Mouse (Mus musculus): ENCODE measurements around the gene Clic6. TPM values are rescaled to one million over a fixed set of nuclear protein-coding genes. Genes with fewer than 3 reads are reported as not detected.

Gene Clic6
- total RNA-seq (2015) (not detected in 2 replicates), total RNA-seq (2017) (0.04 TPM in 1 of 2 replicates, not detected in the other)

DNA sequence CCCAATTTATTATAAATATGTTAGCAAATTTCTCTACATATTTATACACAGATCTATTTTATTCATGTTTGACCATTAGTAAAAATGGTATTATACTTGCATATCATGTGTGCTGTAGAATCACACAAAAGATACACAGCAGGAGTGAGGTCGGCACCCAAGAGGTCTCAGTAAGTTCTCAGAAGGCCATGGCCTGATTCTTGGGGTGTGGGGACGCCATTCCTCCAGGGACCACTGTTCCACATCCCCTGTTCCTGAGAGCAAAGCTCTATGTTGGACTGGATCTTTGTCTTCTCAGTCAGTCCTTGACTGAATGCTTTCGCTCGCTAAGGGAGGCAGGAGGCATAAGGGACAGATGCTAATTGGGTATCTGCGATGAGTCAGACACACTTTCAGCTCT lies at the start of gene Clic6:
Gene Clic6, plus strand, starts transcription at position 301 of the 400 bp plus-strand sequence.
- ATAC-seq (replicated peaks; ENCODE audit: poor library complexity) = no peak

DNA sequence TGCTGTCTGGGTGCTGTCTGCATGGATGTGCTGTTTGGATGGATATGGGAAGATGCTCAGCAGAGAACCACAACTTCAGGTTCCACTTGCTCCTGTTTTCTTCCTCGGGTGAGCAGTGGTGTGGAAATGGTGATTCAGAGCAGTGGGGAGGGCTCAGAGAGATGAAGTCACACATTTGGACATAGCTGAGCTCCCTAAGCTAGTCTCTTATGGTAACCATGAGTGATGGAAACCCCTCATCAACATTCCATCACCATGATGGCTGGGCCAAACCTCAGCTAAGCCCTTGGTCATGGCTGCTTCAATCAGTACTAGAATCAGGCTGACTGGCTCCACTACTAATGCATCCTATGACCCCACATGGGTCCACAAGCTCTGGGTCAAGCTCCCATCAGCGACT lies 45.8 kb upstream of the Clic6 start:
- no peak for ATAC-seq (replicated peaks; ENCODE audit: poor library complexity)

DNA sequence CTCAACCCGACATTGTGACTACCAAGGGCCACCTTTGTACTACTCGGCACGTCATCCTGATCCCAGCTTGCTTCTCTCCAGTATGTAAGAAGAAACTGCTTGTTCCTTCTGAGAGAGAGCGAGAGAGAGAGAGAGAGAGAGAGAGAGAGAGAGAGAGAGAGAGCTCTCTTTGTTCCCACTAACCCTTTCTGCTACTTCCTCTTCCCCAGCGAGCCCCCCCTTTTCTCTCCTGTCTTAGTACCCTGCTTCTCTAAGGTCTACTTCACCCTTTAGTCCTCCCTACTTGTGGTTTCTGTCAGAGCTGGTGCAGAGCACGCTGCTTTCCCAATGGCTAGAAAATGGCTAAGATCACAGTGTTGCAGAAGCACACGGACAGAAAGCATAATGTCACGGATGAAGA lies 45.3 kb upstream of the Clic6 start:
- peak; percentile 77 for ATAC-seq (replicated peaks; ENCODE audit: poor library complexity)

DNA sequence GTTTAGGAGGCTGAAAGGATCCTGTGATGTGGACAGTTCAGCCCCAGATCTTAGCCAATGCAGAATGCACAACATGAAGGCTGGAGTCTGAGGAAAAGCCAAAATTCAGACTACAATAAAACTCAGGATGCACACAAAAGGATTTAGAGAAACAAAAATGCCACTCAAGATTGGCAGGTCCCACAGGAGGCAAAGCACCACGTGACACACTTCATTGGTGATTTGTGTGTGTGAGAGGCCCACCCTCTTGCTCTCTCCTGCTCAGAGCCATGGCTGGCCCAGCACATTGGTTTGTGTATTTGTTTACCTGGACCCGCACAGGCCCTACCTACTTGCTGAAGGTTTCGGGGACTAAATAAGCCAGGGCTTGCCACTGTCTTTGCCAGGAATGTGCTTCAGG lies 44.3 kb upstream of the Clic6 start:
- ATAC-seq (replicated peaks; ENCODE audit: poor library complexity) = no peak

DNA sequence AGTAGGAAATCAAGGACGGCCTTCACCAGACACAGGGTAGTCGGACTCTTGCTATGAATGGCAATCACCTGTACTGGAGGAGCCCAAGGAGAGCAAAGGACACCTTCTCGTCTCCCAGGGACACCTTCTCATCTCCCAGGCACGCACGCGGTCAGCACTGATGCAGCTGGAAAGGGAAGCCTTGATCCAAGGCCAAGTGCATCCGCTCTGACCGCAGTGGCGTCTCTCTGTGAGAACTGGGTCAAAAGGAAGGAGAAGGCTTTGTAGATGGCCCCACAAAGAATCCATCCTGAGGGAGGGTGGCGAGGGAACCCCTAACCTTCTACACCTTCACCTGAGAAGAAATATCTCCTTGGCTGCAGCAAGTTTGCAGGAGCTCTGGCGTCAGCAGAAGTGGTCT lies 43.4 kb upstream of the Clic6 start:
- no peak for ATAC-seq (replicated peaks; ENCODE audit: poor library complexity)

DNA sequence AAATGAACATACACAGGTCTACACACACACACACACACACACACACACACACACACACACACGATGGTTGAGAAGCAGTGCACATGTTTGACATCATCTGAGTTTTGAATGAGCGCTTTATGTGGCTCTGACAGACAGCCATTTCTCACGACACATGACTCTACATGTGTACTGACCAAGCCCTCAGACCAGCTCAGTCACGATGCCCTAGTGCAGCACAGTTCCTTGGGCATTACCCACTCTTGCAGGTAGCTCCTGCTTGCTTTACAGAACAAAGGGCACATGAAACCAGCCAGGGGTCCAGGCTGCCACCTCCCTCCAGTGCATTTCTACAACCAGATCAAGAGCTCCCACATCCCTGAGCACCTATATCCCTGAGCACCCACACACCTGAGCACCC lies 42.6 kb upstream of the Clic6 start:
- no peak for ATAC-seq (replicated peaks; ENCODE audit: poor library complexity)

DNA sequence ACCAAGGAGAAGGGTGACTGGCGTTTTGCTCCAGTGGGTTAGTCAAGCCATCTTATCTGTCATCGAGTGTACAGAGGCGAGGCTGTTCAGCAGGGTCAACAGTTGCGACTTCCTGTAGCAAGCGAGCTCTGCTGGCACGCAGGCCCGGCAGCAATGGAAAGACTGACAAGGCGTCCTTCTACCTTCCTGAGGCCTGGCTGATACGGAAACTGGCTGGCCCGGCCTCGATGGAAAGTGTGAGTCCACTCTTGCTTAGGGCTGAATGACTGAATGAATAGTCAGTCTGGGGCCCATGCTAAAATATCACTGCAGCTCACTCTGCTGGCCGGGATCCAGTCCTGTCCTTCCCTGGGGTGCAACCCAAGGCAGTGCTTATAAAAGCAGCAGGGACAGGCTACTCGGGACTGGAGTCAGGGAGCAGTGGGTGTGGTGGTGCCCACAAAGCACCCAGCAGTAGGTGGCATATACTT lies 41.9 kb upstream of the Clic6 start:
- peak; percentile 63 for ATAC-seq (replicated peaks; ENCODE audit: poor library complexity)

DNA sequence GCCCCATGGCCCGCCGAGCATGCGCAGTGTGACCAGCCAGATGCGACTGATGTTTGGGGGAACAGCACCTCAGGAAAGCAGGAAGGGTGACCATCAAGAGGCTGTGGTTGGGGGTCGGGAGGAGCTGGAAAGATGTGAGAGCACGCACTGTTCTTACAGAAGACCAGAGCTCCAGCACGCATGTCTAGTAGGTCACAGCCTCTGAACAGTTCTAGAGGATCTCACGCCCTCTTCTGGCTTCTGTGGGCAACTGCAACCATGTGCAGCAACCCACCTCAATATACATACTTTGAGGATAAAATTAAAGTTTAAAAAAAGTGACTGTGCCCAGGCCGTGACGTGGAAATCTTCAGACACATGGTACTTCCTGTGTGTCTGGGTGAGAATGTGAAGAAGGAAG lies 40.2 kb upstream of the Clic6 start:
- peak; percentile 63 for ATAC-seq (replicated peaks; ENCODE audit: poor library complexity)

DNA sequence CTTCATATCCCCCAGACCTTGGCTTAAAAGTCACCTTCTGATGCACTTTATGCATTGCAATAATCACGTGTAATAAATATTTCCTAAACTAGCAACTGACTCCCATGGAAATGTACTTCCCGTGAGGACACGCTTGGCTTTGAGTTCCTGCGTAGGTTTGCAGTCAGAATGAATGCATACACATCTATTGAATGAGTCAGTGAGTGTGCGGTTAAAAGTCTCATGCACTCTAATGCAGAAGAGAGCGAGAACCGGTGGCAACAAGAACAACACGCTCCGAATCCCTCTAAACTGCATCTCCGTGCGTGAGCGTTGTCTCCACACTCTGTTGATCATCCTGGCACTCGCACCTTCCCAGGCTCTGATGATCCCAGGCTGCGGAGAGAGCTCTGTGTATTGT lies 36.5 kb upstream of the Clic6 start:
- ATAC-seq (replicated peaks; ENCODE audit: poor library complexity) = no peak

DNA sequence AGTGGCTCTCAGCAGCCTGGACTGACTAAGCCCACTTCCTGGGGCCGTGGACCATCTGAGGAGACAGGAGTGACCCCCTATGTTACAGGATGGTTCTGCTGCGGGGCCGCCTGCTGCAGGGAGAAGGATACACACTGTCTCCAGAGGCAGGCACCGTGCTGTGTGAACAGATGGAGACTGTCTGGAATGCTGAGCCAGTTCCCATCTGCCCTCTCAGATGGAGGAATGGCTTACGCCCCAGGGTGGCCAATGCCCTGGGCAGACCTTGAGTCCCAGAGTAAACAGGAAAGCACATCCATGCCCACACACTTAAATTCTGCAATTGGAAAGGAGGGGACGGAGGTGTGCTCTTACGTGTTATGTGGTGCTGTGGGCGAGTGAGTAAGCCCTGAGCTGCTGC lies 35.2 kb upstream of the Clic6 start:
- no peak for ATAC-seq (replicated peaks; ENCODE audit: poor library complexity)

DNA sequence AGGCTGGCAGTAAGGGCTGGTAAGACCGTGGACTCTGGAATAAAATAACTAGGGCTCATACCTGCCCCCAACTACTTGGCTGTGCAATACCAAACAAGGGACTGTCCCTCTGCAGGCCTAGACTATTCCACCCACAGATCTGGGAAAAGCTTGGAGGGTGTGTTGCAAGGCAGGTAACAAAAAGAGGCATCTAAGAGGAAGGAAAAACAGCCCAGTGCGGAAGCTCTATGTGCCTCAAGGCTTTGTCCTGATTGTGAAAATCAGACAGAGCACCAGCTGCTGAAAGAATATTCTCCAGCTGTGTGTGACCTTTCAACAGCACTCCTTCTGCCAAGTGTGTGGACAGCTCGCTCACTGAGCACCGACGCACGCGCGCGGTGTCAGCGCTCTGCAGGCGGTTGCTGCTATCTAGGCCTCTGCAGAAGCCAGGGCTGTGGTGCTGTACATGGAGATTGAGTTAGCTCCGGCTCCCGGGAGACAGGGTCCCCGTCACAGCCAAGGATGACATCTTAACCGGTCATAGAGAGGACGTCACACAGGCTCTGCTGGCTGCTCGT lies 33.9 kb upstream of the Clic6 start:
- no peak for ATAC-seq (replicated peaks; ENCODE audit: poor library complexity)

DNA sequence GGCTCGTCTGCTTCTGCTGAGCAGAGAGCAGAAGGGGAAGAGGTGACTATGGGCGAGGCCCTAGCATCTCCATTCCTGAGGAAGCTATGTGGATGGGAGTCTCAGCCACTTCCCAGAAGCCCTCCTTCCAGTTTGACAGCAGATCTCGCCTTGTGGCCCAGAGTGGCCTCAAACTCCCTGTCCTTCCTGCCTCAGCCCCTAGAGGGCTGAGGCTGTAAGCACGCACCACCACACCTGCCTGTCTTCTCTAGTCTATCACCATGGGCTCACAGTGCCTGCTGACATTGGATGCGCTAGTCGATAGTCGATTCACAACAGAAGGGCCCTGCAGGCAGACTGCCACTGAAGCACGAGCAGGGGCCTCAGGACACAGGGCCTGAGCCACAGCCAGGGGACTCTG lies 32.9 kb upstream of the Clic6 start:
- peak; percentile 53 for ATAC-seq (replicated peaks; ENCODE audit: poor library complexity)

DNA sequence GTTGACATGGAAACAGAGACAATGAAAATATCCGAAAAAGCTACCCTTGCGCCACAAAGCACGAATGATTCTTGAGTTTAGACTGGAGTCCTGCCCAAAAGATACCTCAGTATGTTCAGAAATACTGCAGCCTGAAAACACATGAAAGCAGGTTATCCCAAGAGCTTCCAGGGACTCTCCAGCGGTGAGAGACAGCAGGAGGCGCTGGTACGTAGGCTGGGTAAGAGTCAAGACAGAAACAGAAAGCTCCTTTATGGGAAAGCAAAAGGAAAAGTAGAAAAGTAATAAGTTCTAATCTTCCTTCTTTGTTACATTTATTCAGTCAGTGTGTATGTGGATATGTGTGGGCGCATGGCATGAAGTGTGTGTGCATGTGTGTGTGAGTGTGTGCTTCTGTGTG lies 31.5 kb upstream of the Clic6 start:
- ATAC-seq (replicated peaks; ENCODE audit: poor library complexity) = no peak

DNA sequence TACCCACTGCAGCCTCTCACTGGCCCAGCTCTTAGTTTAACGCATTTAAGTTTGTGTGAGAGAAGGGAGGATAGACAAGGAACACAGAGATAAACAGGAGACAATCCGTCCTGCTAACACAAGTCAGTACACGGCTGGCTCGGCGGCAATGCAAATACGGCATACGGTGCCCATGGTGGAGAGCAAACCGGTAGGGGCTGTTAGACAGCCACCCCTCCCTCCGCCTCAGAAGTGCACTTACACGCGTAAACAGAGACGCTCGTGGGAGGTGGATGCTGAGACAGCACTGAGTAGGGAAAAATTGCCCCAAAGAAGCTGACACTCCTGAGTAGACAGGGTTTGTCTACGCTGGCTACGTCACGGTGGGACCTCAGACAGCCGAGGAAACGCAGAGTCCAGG lies 31.0 kb upstream of the Clic6 start:
- ATAC-seq (replicated peaks; ENCODE audit: poor library complexity) = no peak

DNA sequence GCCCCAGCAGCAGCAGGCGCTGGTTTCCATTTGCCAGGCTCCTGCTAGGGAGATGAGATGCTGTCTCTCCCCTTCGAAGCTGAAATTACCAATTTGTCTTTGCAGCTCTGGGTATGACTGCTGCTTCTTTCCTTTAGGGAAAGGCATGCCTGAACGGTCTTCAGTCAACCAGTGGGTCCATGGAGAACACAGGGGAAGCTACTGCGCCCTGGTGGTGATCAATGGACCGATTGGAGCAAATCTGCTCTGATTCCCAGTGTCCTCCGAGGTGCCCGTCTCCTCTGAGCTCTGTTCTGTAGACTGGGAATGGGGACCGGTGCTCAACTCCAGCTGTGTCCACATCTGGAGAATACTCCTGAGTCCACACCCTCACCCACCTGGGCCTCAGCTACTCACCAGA lies 30.0 kb upstream of the Clic6 start:
- ATAC-seq (replicated peaks; ENCODE audit: poor library complexity) = no peak

DNA sequence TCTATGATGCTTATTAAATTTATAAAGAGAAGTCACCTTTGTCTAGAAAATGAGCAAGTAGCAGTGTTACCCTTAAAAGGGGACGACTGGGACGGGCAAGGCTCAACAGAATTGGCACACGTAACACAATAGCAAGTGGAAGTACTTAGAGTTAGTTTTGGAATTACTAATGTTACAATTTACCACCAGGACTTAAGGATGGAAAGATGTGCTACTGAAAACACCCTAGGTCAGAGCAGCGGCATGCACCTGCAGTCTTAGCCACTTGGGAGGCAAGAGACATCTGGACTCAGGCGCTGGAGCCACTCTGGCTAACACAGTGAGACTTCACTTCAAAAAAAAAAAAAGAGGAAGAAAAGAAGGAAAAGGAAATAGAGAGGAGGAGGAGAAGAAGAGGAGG lies 29.6 kb upstream of the Clic6 start:
- ATAC-seq (replicated peaks; ENCODE audit: poor library complexity) = no peak

DNA sequence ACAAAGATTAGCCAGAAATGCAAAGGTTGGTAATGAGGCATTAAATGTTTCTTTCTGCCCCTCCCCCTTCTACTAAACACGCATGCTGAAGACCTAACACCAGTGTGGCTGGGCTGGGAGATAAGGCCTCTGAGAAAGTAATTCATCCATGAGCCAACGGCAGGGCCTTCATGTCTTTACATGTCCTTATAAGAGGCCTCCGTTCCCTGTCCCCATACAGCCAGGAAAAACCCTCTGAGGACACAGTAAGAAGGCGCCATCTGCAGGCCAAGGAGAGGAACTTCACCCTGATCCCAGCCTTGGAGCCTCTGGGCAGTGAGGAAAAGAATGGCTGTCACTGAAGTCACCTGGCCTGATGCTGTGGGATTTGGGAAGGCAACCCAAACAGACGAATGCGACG lies 27.9 kb upstream of the Clic6 start:
- peak; percentile 95 for ATAC-seq (replicated peaks; ENCODE audit: poor library complexity)

DNA sequence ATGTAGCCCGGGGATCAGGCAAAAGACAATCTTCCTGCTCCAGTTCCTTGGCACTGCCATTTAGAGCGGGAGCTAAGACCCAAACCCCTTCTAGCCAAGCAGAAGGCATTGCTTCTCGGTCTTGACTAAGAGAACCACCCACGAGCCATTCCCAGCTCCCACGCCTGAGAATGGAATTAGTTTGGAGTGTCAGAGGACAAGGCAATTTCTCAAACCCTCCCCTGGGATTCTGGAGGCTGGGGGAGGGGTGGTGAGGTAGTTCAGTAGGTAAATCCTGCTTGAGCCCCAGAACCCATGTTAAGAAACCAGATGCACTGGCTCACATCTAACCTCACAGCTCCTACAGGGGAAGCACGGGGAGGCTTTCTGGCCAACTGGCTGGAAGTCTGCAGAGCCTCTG lies 24.1 kb upstream of the Clic6 start:
- ATAC-seq (replicated peaks; ENCODE audit: poor library complexity) = no peak

DNA sequence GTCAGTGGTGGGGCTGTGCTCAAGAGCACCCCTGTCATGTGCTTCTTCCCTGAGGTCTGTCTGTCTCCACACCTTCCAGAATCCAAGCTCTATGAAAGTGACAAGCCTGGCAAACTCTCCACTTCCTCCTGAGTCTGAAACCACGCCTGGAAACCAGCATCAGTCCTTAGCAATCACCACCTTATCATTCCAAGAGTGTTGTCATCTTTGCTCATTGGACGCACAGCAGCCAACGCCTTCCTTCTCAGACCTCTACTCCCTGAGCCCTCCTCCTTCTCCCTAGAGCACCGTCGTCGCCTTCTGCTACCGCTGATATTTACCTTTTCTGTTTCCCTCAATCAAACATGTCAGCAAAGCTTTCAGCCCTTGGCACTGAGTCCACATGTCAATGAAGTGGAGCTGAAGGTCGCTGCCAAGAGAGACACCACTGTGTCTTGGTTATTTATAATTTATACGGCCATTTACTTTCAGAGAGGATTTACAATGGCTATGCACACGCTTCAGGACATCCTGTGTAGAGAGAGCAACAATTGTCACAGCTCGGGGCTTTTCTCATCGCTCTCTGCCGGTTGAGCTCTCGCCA lies 21.1 kb upstream of the Clic6 start:
- ATAC-seq (replicated peaks; ENCODE audit: poor library complexity) = peak; percentile 47

DNA sequence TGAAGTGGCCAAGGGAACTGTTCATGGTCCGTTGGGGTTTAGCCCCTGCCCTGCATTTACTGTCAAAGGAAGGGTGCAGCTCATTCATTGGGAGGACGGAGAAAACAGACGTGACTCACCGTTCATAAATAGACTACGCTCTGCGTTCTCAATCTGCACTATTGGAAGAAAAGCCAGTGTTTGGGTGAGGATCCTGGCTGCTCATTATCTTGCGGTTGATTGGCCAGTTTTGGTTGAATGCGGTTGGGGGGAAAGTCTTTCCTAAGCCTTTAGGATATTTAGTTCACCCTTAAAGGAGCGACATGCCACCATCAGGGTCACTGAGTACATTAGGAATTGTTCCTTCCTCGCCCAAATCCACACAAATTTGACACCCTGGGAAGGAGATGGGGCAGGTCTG lies 20.3 kb upstream of the Clic6 start:
- ATAC-seq (replicated peaks; ENCODE audit: poor library complexity) = no peak

DNA sequence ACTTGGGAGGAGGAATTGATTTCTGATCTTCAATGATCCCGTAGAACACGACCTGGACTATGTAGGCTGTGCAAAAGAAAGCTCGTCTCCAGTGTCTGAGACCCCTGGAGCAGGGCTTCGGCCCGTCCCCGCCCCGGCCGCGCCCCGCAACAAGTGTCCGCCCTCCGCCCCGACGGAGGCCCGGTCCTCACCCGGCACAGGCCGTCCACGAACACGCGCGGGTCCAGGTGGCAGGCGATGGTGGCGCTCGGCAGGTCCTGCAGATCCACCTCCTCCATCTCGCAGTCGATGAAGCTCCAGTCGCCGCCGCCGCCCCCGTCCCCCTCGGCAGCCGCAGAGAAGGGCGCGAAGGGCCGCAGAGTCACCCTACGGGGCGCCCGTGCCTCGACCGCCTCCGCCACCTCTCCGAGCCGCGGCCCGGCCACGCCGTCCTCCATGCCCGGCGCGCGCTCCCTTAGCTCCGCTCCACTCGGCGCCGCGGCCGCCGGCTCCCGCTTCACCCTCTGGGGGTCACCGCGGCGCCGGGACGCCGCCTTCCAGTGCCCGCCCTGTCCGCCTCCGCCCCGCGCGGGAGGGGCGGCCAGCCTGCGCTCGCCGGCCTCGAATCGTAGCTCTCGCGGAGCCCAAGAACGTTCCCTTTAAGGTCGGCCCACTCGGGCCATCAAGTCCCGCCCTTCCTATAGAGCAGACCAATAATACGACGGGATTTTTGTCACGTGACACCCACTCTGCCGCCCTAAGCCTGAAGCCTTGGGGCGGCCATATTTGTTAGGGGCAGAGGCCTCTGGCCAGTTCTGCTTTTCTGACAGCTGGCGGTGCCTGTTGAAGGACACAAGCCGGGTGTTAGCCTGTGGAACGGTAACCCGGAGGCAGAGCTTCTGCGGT lies 19.7 kb upstream of the Clic6 start:
- ATAC-seq (replicated peaks; ENCODE audit: poor library complexity) = peak; percentile 92

DNA sequence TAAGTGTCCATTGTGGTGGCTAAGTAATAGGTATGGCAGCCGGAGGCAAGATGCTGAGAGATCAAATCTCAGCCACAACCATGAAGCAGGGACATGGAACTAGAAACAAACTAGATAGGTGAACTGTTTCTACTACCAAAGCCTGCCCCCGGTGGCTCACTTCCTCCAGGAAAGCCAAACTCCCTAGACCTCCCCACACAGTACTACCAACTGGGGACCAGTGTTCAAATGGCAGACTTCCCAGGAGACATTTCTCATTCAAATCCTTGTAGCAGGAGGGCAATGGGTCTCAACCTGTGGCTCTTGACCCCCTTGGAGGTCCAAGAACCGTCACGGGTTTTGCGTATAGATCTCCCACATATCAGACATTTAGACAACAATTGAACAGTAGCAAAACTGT lies 18.5 kb upstream of the Clic6 start:
- ATAC-seq (replicated peaks; ENCODE audit: poor library complexity) = no peak

Measured in megakaryocyte progenitor cell, adult 5-6 weeks (primary cell).